Mouse (Mus musculus) intestine, embryonic 15.5 days (tissue): ENCODE data around the gene Ncstn. TPM values are rescaled to one million over a fixed set of nuclear protein-coding genes. Genes with fewer than 3 reads are reported as not detected.
A peak's percentile ranks its signal among the peaks of the same experiment; 100 is the strongest.

Experiments
- ATAC-seq: fragments of 200-750 bp; cut with Nextera tagmentation; 2 replicates; pipeline ENCODE4 v1.8.0; 2017; ENCODE audit warnings: moderate TSS enrichment, moderate library complexity
- H3K27ac ChIP-seq: fragments of 300-500 bp; sonication (generic); 2 replicates; pipeline ENCODE4 v1.5.1; 2015; ENCODE audit warnings: mild to moderate bottlenecking, inconsistent platforms
- H3K27me3 ChIP-seq: fragments of 300-500 bp; sonication (generic); replicated peaks from 2 replicates; pipeline ENCODE4 v1.6.1; 2015; ENCODE audit warnings: inconsistent platforms
- H3K36me3 ChIP-seq: fragments of 300-500 bp; sonication (generic); 2 replicates; pipeline ENCODE4 v1.6.1; 2015; ENCODE audit warnings: inconsistent platforms
- H3K4me1 ChIP-seq: fragments of 300-500 bp; sonication (generic); replicated peaks from 2 replicates; pipeline ENCODE4 v1.6.1; 2015; ENCODE audit warnings: inconsistent platforms
- H3K4me2 ChIP-seq: fragments of 300-500 bp; sonication (generic); replicated peaks from 2 replicates; pipeline ENCODE4 v1.6.1; 2015; ENCODE audit warnings: mild to moderate bottlenecking, inconsistent platforms
- H3K4me3 ChIP-seq: fragments of 300-500 bp; sonication (generic); replicated peaks from 2 replicates; pipeline ENCODE4 v1.5.1; 2015; ENCODE audit warnings: inconsistent platforms
- H3K9ac ChIP-seq: fragments of 300-500 bp; sonication (generic); 2 replicates; pipeline ENCODE4 v1.6.1; 2015; ENCODE audit warnings: inconsistent platforms
- H3K9me3 ChIP-seq: fragments of 300-500 bp; sonication (generic); 2 replicates; pipeline ENCODE4 v1.6.1; 2016; ENCODE audit warnings: inconsistent platforms
- WGBS: fragments of 180-500 bp; shearing (Covaris S2); methylation state at CpG from one replicate; pipeline ENCODE4 v1.1.7; 2015; 5-methylcytosine and 5-hydroxymethylcytosine counted together
- polyA plus RNA-seq: library from polyadenylated mRNA; unstranded; fragments of >200 nt; fragmentation: Nextera tagmentation; extraction: Ambion mirVana; gene quantifications from 2 replicates; pipeline ENCODE4 v1.2.1, GENCODE M21; 2015

Gene Ncstn
- 135 and 136 TPM in 2 replicates for polyA plus RNA-seq

DNA sequence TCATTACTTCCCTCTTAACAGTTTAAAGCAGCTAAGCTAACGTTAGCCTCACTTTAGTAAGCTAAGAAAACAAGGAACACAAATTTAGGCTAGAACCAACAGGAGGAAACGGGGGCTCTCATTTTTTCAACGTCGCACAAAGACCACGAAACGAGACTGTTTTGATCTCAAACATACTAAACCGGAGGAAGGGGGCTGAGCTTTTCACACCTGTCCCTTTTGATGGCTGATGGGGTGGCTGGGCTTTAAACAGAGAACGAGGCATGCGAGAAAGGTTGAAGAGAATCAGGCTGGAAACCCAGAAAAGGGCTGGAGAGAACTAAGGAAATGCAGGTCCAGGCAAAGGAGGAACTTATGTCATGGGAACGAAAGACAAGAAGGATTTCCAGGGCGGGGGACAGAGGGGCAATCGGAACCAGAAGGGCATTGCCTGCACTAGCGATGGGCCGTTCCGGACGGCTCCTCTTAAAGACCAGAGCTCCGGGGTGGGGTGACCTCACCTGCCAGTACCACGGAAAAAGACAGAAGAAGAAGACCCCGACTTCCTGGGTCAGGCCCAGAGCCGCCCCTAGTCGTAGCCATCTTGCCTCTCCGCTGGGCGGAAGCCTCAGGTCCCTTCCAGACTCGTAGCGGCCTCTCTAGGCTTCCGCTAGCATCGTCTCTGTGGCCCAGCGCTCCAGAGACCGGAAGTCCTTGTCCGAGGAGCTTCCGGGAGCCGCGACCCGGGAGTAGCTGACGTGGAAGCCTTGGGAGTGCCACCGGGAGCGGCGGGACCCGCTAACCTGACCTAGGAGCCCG, at the start of gene Ncstn, which contains the start of gene Copa:
Gene Ncstn, minus strand, starts transcription at position 695 of the 798 bp plus-strand sequence.
Gene Copa, plus strand, starts transcription at position 429 of the 798 bp plus-strand sequence.
- Histone ChIP-seq H3K36me3 (no peaks in the 10 kb centered on the region), H3K4me1 (peaks cover 11% of the 10 kb centered on the region), H3K9me3 (no peaks in the 10 kb centered on the region), H3K9ac (peak within 1 kb of the TSS; percentile 85), H3K27ac (peak within 1 kb of the TSS; percentile 82), H3K27me3 (no peaks in the 10 kb centered on the region), H3K4me2 (peak within 1 kb of the TSS; percentile 51), H3K4me3 (peak within 1 kb of the TSS; percentile 78)
- ATAC-seq = peak; percentile 98
- WGBS = 0% methylated on average over 40 of the region's 40 CpGs

DNA sequence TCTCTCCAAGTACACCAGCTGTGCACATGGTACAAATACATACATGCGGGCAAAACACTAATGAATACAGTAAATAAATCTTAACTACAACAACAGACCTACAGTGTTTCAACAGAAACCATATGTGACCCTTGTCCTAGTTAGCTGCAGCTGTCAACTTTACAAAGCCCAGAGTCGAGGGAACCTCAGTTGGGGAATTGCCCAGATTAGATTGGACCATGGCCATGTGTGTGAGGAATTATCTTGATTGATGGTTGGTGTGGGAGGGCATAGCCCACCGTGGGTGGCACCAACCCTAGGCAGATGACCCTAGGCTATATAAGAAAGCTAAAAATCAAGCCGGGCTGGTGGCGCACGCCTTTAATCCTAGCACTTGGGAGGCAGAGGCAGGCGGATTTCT, 49.7 kb upstream of the Ncstn start:
- 79% methylated on average over 7 of the region's 7 CpGs for WGBS
- H3K36me3 ChIP-seq = peaks cover 41% of the 10 kb centered on the region
- no peak for ATAC-seq
- H3K9me3 ChIP-seq = no peaks in the 10 kb centered on the region
- no peak overlapping the region for H3K27ac ChIP-seq
- H3K4me1 ChIP-seq = peaks cover 10% of the 10 kb centered on the region; the same call in 1 of the 2 replicates
- H3K27me3 ChIP-seq = no peaks in the 10 kb centered on the region
- H3K9ac ChIP-seq = no peak overlapping the region
- no peak overlapping the region for H3K4me2 ChIP-seq
- H3K4me3 ChIP-seq = no peak overlapping the region

- WGBS = 94% methylated on average over 5 of the region's 5 CpGs
- H3K27me3 ChIP-seq = no peaks in the 10 kb centered on the region
- H3K4me3 ChIP-seq = no peak overlapping the region
- no peak overlapping the region for H3K4me2 ChIP-seq
- H3K9ac ChIP-seq = no peak overlapping the region
- ATAC-seq = no peak
- H3K36me3 ChIP-seq = peaks cover 37% of the 10 kb centered on the region
- H3K9me3 ChIP-seq = no peaks in the 10 kb centered on the region
- no peak overlapping the region for H3K27ac ChIP-seq
- peaks cover 12% of the 10 kb centered on the region; the same call in 1 of the 2 replicates for H3K4me1 ChIP-seq
Observed at GRCm38 (mm10) chr1:172129780-172130179, 47.2 kb upstream of the Ncstn start.

DNA sequence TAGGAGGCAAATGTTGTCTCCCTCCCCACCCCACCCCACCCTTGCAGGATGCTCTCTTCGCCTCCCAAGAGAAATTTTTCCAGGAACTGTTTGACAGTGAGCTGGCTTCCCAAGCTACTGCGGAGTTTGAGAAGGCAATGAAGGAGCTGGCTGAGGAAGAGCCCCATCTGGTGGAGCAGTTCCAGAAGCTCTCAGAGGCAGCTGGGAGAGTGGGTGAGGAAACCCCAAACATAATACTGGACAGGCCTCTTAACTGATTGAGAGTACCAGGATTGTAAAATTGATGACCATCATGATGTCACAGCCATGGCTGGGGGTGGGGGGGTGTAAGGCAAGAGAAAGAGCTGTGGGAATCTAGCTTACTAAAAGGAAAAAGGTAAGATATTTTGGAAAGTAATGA, 46.5 kb upstream of the Ncstn start:
- H3K4me1 ChIP-seq = peaks cover 12% of the 10 kb centered on the region; the same call in 1 of the 2 replicates
- no peak overlapping the region for H3K27ac ChIP-seq
- no peak for ATAC-seq
- H3K27me3 ChIP-seq = no peaks in the 10 kb centered on the region
- no peak overlapping the region for H3K4me3 ChIP-seq
- no peak overlapping the region for H3K9ac ChIP-seq
- H3K9me3 ChIP-seq = no peaks in the 10 kb centered on the region
- H3K36me3 ChIP-seq = peaks cover 32% of the 10 kb centered on the region
- no peak overlapping the region for H3K4me2 ChIP-seq
- 63% methylated on average over 2 of the region's 2 CpGs for WGBS

- Histone ChIP-seq H3K4me3 (no peak overlapping the region), H3K9ac (no peak overlapping the region), H3K9me3 (no peaks in the 10 kb centered on the region), H3K36me3 (peaks cover 31% of the 10 kb centered on the region), H3K4me1 (peaks cover 12% of the 10 kb centered on the region; the same call in 1 of the 2 replicates), H3K27ac (no peak overlapping the region), H3K27me3 (no peaks in the 10 kb centered on the region), H3K4me2 (no peak overlapping the region)
- no peak for ATAC-seq
- WGBS = 95% methylated on average over 15 of the region's 15 CpGs
Observed at GRCm38 (mm10) chr1:172128563-172128962, 46.0 kb upstream of the Ncstn start.

DNA sequence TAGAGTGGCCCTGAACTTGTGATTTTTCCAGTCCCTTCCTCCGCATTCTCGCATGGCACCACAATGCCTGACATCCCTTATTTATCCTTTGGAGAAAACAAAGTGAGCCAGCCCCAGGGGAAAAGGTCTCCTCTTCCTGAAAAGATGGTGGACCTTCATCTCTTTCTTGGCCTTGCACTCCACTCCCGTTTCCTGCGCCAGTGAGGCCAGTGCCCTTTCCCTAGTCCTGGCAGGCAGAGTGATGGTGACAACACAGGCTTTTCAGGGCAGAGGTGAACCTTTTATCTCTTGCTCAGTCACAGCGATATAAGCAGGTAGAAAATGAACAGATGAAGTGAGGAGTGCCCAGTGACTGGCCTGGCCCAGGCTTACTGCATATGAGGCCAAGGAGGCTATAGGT, 44.9 kb upstream of the Ncstn start:
- H3K36me3 ChIP-seq = peaks cover 27% of the 10 kb centered on the region
- H3K4me2 ChIP-seq = peak overlapping the region; percentile 67
- ATAC-seq = peak; percentile 48
- no peaks in the 10 kb centered on the region for H3K9me3 ChIP-seq
- 24% methylated on average over 5 of the region's 5 CpGs for WGBS
- 0 out of 2 replicates have a peak overlapping the region, but pooled peaks have one; percentile 8 for H3K27ac ChIP-seq
- H3K27me3 ChIP-seq = no peaks in the 10 kb centered on the region
- H3K4me1 ChIP-seq = peaks cover 12% of the 10 kb centered on the region; the same call in 1 of the 2 replicates
- peak overlapping the region; percentile 68 for H3K9ac ChIP-seq
- peak overlapping the region; percentile 56 for H3K4me3 ChIP-seq

- peak; percentile 97 for ATAC-seq
- Histone ChIP-seq H3K4me2 (peak within 1 kb of the TSS; percentile 80), H3K4me3 (peak within 1 kb of the TSS; percentile 56), H3K36me3 (peaks cover 32% of the 10 kb centered on the region), H3K9ac (peak within 1 kb of the TSS; percentile 68), H3K27ac (peak within 1 kb of the TSS; percentile 8; the same call in 1 of the 2 replicates), H3K4me1 (peaks cover 12% of the 10 kb centered on the region; the same call in 1 of the 2 replicates), H3K9me3 (no peaks in the 10 kb centered on the region), H3K27me3 (no peaks in the 10 kb centered on the region)
- under 1% methylated on average over 42 of the region's 42 CpGs for WGBS
Observed at GRCm38 (mm10) chr1:172126376-172127347, 44.1 kb upstream of the Ncstn start, which contains the start of gene Pex19. Pex19 (plus strand) TSS chr1:172126755.

GRCm38 (mm10) chr1:172124572-172124971, 42.0 kb upstream of the Ncstn start:
- Histone ChIP-seq H3K4me3 (no peak overlapping the region), H3K9ac (no peak overlapping the region), H3K4me2 (no peak overlapping the region), H3K27ac (no peak overlapping the region), H3K9me3 (no peaks in the 10 kb centered on the region), H3K27me3 (no peaks in the 10 kb centered on the region), H3K4me1 (peaks cover 12% of the 10 kb centered on the region; the same call in 1 of the 2 replicates), H3K36me3 (peaks cover 31% of the 10 kb centered on the region)
- WGBS = 79% methylated on average over 6 of the region's 6 CpGs
- no peak for ATAC-seq

DNA sequence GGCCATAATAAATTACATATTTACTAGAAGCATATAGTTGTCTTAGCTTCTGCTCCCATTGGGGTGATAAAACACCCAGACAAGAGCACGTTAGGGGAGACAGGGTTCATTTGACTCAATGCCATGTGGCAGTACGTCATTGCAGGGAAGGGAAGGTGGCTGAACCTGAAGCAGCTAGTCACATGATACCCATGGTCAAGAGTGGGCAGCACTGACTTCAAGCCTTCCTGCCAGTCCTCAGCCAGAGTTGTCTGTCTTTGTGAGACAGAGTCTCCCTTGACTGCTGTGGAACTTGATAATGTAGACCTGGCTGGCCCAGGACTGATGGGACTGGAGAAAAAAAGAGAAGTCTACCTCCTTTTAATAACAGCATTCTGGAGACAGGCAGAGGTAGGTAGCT, 40.1 kb upstream of the Ncstn start:
- H3K4me1 ChIP-seq = peaks cover 6% of the 10 kb centered on the region; the same call in 1 of the 2 replicates
- no peak overlapping the region for H3K27ac ChIP-seq
- peaks cover 44% of the 10 kb centered on the region for H3K36me3 ChIP-seq
- H3K9me3 ChIP-seq = no peaks in the 10 kb centered on the region
- no peak overlapping the region for H3K4me3 ChIP-seq
- H3K27me3 ChIP-seq = no peaks in the 10 kb centered on the region
- no peak overlapping the region for H3K9ac ChIP-seq
- 81% methylated on average over 2 of the region's 2 CpGs for WGBS
- H3K4me2 ChIP-seq = no peak overlapping the region
- ATAC-seq = no peak

GRCm38 (mm10) chr1:172119720-172120119, 37.1 kb upstream of the Ncstn start:
- no peak overlapping the region for H3K4me3 ChIP-seq
- WGBS = 51% methylated on average over 3 of the region's 3 CpGs
- no peak overlapping the region for H3K9ac ChIP-seq
- H3K4me2 ChIP-seq = no peak overlapping the region
- H3K27ac ChIP-seq = no peak overlapping the region
- no peaks in the 10 kb centered on the region for H3K9me3 ChIP-seq
- peaks cover 67% of the 10 kb centered on the region for H3K36me3 ChIP-seq
- 0 out of 2 replicates have a peak, but pooled peaks have one; percentile 39 for ATAC-seq
- no peaks in the 10 kb centered on the region for H3K27me3 ChIP-seq
- no peaks in the 10 kb centered on the region for H3K4me1 ChIP-seq

DNA sequence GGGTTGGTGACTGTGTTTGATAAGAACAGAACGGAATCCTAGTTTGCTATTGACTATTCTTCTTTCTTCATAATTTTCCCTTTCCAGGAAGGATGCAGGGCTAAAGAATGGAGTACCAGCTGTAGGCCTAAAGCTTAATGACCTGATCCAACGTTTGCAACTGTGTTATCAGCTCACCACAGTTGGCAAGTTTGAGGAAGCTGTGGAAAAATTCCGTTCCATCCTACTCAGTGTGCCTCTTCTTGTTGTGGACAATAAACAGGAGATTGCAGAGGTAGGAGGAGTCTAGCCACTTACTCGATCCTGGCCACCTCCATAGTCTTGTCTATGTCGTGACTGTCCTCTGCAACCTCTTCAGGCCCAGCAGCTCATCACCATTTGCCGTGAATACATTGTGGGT, 36.5 kb upstream of the Ncstn start:
- Histone ChIP-seq H3K4me1 (no peaks in the 10 kb centered on the region), H3K27me3 (no peaks in the 10 kb centered on the region), H3K27ac (no peak overlapping the region), H3K4me2 (no peak overlapping the region), H3K4me3 (no peak overlapping the region), H3K9me3 (no peaks in the 10 kb centered on the region), H3K36me3 (peaks cover 70% of the 10 kb centered on the region), H3K9ac (no peak overlapping the region)
- WGBS = 83% methylated on average over 6 of the region's 6 CpGs
- ATAC-seq = no peak

DNA sequence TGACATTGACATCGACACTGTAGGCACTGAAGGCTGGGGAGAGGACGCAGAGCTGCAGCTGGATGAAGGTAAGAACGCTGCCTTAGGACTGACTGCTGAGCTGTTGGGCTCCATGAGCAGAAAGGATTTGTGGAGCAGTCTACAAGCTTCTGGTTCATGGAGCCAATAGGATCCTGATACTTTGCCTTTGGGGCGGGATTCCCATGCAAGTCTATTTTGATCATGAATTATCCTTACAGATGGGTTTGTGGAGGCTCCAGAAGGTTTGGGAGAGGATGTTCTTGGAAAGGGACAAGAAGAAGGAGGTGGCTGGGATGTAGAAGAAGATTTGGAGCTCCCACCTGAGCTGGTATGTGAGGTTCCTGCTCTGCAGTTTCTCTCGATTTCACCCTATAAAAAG, 34.4 kb upstream of the Ncstn start:
- Histone ChIP-seq H3K9me3 (no peaks in the 10 kb centered on the region), H3K27me3 (no peaks in the 10 kb centered on the region), H3K4me3 (no peak overlapping the region), H3K4me1 (no peaks in the 10 kb centered on the region), H3K4me2 (no peak overlapping the region), H3K9ac (no peak overlapping the region), H3K27ac (no peak overlapping the region), H3K36me3 (peaks cover 77% of the 10 kb centered on the region)
- 89% methylated on average over 5 of the region's 5 CpGs for WGBS
- ATAC-seq = no peak
